Mouse (Mus musculus) limb, embryonic 11.5 days (tissue): Measurements from ENCODE around the gene Cuedc1. TPM values are rescaled to one million over a fixed set of nuclear protein-coding genes. Genes with fewer than 3 reads are reported as not detected.

Experiments used
- ATAC-seq: fragments of 200-750 bp; cut with Nextera tagmentation; 2 replicates; pipeline ENCODE4 v1.8.0; 2017; ENCODE audit warnings: low read depth; ENCODE audit not compliant: insufficient number of reproducible peaks, low FRiP score, low TSS enrichment
- DNase-seq: peaks from one replicate; pipeline ENCODE4 v3.0.0-alpha.2; 2015; ENCODE audit warnings: low spot score
- H3K27ac ChIP-seq: fragments of 300-500 bp; sonication (generic); replicated peaks from 2 replicates; pipeline ENCODE4 v1.5.1; 2014; ENCODE audit warnings: low read depth, mild to moderate bottlenecking, low read length
- H3K27me3 ChIP-seq: fragments of 300-500 bp; sonication (generic); 2 replicates; pipeline ENCODE4 v1.6.1; 2014; ENCODE audit warnings: mild to moderate bottlenecking, low read length, mixed read lengths; ENCODE audit not compliant: control insufficient read depth, insufficient read depth
- H3K36me3 ChIP-seq: fragments of 300-500 bp; sonication (generic); 2 replicates; pipeline ENCODE4 v1.6.1; 2014; ENCODE audit warnings: mild to moderate bottlenecking, low read length, moderate library complexity, mixed read lengths; ENCODE audit not compliant: control insufficient read depth, insufficient read depth
- H3K4me1 ChIP-seq: fragments of 300-500 bp; sonication (generic); 2 replicates; pipeline ENCODE4 v1.6.1; 2014; ENCODE audit warnings: low read length, mixed read lengths; ENCODE audit not compliant: control insufficient read depth, insufficient read depth
- H3K4me2 ChIP-seq: fragments of 300-500 bp; sonication (generic); 2 replicates; pipeline ENCODE4 v1.6.1; 2014; ENCODE audit warnings: low read depth, mild to moderate bottlenecking, moderate library complexity; ENCODE audit not compliant: severe bottlenecking
- H3K4me3 ChIP-seq: fragments of 300-500 bp; sonication (generic); 2 replicates; pipeline ENCODE4 v1.5.1; 2014; ENCODE audit warnings: low read depth, low read length
- H3K9ac ChIP-seq: fragments of 300-500 bp; sonication (generic); 2 replicates; pipeline ENCODE4 v1.6.1; 2014; ENCODE audit warnings: mild to moderate bottlenecking, low read length
- H3K9me3 ChIP-seq: fragments of 300-500 bp; sonication (generic); 2 replicates; pipeline ENCODE4 v1.6.1; 2016; ENCODE audit warnings: low read length; ENCODE audit not compliant: control insufficient read depth
- WGBS: fragments of 180-500 bp; shearing (Covaris S2); extraction: QIAGEN DNeasy Blood & Tissue Kit; methylation state at CpG from one replicate; pipeline ENCODE4 v1.1.7; 2014; 5-methylcytosine and 5-hydroxymethylcytosine counted together
- polyA plus RNA-seq: library from polyadenylated mRNA; unstranded; fragments of >200 nt; fragmentation: Nextera tagmentation; extraction: Ambion mirVana; gene quantifications from 2 replicates; pipeline ENCODE4 v1.2.1, GENCODE M21; 2014

Gene Cuedc1
- polyA plus RNA-seq, 1 experiment from 2014 or later, result 14.3 TPM

DNA sequence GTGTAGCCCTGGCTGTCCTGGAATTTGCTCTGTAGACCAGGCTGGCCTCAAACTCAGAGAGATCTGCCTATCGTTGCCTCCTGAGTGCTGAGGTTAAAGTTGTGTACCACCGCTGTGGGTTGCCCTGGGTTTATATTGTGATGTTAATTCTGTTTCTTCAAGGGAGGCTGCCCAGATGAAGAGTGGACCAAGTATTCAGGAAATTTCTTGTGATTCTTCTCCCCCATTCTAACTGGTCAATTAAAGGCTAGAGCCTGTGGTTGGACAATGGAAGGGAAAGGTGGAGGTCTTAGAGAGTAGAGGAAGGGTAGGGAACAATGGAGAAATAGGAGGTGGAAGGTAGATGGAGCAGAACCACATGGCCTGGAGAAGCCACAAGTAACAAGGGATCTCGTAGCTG lies 72.7 kb downstream of the Cuedc1 start:
- no peak overlapping the region for H3K27ac ChIP-seq
- H3K27me3 ChIP-seq, result no peaks in the 10 kb centered on the region
- DNase-seq (no peak), ATAC-seq (no peak)
- H3K4me2 ChIP-seq, result no peak overlapping the region
- H3K4me1 ChIP-seq, result peaks cover 35% of the 10 kb centered on the region
- H3K36me3 ChIP-seq, result no peaks in the 10 kb centered on the region
- H3K4me3 ChIP-seq, result no peak overlapping the region
- H3K9ac ChIP-seq, result no peak overlapping the region
- H3K9me3 ChIP-seq, result no peaks in the 10 kb centered on the region
- WGBS, result 78% methylated on average over 3 of the region's 3 CpGs

DNA sequence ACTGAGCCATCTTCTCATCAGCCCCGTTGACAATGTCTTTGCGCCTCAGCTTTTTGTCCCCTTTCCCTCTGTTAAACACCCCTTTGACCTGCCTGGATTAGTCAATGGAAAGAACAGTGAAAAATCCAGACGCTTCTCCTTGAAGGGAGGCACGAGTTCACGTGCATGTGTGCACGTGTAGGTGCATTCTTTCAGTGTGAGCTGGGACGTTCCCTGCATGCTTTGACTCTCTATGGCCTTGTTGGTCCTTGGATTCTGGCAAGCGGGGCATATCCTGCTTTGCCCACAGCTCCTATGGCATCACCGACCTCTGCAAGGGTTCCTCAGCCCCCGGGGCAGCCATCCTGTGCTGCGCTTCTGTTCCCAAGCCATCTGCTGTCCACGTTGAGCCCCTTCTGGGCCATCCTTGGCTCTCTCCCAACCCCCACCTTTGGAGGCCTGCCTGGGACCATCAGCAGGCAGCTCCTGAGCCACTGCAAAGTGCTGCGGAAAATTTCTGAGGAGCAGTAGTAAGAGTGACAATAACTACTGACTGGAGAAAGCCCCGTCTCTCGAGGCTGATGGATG lies 74.1 kb downstream of the Cuedc1 start:
- no peak overlapping the region; the same call in 1 of the 2 replicates for H3K27ac ChIP-seq
- ATAC-seq (no peak), DNase-seq (no peak)
- H3K4me2 ChIP-seq, result no peak overlapping the region
- H3K9me3 ChIP-seq, result no peaks in the 10 kb centered on the region
- no peak overlapping the region for H3K9ac ChIP-seq
- peaks cover 30% of the 10 kb centered on the region for H3K4me1 ChIP-seq
- H3K4me3 ChIP-seq, result no peak overlapping the region
- WGBS, result 70% methylated on average over 15 of the region's 15 CpGs
- no peaks in the 10 kb centered on the region for H3K36me3 ChIP-seq
- H3K27me3 ChIP-seq, result no peaks in the 10 kb centered on the region

DNA sequence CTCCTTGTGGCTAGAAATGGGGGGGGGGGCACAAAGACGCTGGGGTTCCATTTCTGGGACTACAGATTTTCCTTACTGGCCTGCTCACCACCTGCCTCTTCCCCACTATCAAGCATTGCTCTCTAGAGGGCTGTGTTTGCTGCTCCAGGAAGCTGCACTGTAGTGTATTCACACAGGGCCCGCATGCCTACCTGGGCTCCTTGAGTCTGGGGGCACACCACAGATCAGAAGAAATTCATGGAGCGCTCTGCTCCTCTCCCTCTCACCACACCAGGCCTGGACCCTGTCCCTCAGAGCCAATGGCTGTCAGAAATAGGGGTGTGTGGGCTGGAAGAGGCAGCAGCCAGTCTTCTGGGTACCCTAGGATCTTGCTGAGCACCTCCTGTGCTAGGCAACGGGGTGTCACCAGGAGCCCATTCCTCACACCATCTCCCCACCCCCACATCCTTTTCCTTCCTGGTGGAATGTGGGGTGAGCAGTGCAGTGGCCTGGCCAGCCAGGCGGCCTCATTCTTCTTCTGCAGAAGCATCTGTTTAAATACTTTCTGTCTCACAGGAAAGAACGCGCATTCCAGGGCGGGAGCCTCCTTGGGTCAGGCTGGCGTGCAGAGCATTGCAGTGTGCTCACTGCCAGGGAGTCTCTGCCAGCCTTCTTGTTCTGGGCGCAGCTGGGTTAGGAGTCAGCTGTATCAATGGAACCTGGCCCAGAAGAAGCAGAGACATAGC lies 74.9 kb downstream of the Cuedc1 start:
- peaks cover 30% of the 10 kb centered on the region for H3K4me1 ChIP-seq
- 23% methylated on average over 10 of the region's 10 CpGs for WGBS
- no peaks in the 10 kb centered on the region for H3K9me3 ChIP-seq
- no peaks in the 10 kb centered on the region for H3K36me3 ChIP-seq
- ATAC-seq (peak; percentile 60), DNase-seq (peak; percentile 72)
- H3K27ac ChIP-seq, result peak overlapping the region; percentile 37; the same call in 1 of the 2 replicates
- no peak overlapping the region for H3K4me3 ChIP-seq
- H3K27me3 ChIP-seq, result no peaks in the 10 kb centered on the region
- peak overlapping the region; percentile 15; the same call in 1 of the 2 replicates for H3K4me2 ChIP-seq
- H3K9ac ChIP-seq, result no peak overlapping the region

DNA sequence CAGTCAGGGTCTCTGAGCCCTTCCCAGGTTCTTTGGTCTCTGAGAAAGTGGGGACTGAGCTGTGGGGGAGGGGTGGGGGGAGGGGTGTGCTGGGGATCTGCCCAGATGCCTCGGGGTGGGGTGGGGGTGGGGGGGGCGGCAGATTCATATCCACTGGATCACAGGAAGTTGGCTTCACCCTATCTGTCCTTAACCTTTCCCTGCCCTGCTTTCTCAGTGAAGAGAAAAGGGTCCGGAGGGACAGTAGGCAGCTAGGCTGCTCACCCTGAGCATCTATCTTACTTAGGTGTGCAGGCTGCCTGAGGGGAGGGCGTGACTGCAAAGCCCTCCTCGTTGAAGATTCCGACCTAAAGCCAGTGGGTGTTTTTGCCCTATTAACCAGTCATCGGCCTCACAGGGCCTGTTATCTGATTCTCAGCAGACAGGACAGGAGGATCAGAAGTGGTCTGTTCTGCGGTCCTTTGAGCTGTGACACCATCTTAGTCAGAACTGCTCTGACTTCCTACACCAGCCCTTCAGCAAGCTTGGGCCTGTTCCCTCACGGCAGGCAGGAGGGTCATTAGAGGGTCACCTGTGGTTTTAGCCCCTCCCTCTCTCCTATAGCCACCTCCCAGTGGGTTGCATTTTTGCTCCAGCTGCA lies 75.6 kb downstream of the Cuedc1 start:
- H3K4me2 ChIP-seq, result peak overlapping the region; percentile 15; the same call in 1 of the 2 replicates

DNA sequence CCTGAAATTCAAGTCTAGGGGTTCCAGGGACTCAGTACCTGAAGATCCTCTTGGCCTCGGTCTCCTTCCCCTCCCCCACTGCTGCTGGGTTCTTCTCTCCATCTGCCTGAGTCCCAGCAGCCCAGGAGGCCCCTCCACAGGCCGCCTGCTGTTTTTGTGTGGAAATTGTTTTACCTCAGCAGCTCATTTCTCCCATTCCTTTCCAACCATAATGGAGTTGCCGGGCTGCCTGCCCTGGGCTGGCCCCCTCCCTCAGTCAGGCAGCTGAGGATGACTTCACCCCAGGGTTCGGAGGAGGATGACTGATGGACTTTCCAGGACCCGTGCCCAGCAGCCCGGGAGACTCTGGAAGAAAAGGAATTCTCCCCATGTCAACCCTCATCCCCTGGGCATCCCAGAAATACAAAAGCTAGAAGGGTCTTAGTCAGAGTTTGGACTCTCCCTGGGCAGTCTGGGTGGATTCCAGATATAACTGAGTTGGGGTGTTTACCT lies 82.7 kb downstream of the Cuedc1 start:
- H3K27me3 ChIP-seq, result no peaks in the 10 kb centered on the region
- no peaks in the 10 kb centered on the region for H3K9me3 ChIP-seq
- peak; percentile 33; the same call in 1 of the 2 replicates for ATAC-seq
- peak overlapping the region; percentile 83 for H3K27ac ChIP-seq
- DNase-seq, result no peak
- no peaks in the 10 kb centered on the region for H3K36me3 ChIP-seq
- 26% methylated on average over 6 of the region's 6 CpGs for WGBS
- H3K9ac ChIP-seq, result 0 out of 2 replicates have a peak overlapping the region, but pooled peaks have one; percentile 3
- no peak overlapping the region for H3K4me3 ChIP-seq
- peak overlapping the region; percentile 15 for H3K4me2 ChIP-seq
- peaks cover 30% of the 10 kb centered on the region for H3K4me1 ChIP-seq

More for the DNA sequence above, 75.6 kb downstream of the Cuedc1 start:
- H3K9ac ChIP-seq, result no peak overlapping the region
- no peaks in the 10 kb centered on the region for H3K27me3 ChIP-seq
- no peak overlapping the region for H3K4me3 ChIP-seq
- peaks cover 30% of the 10 kb centered on the region for H3K4me1 ChIP-seq
- ATAC-seq (no peak), DNase-seq (no peak)
- 7% methylated on average over 9 of the region's 9 CpGs for WGBS
- H3K9me3 ChIP-seq, result no peaks in the 10 kb centered on the region
- peak overlapping the region; percentile 37; the same call in 1 of the 2 replicates for H3K27ac ChIP-seq
- no peaks in the 10 kb centered on the region for H3K36me3 ChIP-seq

DNA sequence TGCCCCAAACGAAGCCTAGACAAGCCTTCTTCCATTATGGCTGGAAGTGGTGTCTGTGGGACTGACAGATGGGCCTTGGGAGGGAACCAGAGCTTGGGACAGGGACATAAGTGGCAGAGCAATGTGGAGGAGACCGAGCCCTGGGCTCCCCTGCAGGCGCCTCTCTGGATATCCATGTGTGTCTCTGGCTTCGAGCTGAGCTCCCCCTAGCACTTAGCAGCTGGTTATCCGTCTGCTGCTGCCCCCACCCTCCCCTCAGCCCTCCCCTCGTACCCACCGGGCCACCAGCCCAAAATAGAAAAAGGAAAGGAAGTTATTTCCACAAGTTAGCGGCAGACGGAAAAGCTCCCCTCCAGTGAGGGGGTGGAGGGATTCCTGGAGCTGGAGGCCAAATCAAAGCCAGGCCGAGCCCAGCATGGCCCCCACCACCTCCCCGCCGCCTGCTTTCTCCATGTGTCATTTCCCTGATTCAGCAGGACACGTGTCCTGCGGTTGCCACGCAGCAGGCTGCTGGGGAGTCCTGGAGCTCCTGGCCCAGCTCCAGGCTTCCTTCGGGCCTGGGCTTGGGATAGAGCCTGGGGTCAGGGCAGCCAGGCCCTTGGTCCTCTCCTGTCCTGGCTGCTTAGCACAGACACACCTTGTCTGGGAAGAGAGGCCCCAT lies 83.2 kb downstream of the Cuedc1 start:
- Histone ChIP-seq H3K4me3 (no peak overlapping the region), H3K4me1 (peaks cover 32% of the 10 kb centered on the region), H3K27ac (peak overlapping the region; percentile 83), H3K9me3 (no peaks in the 10 kb centered on the region), H3K27me3 (no peaks in the 10 kb centered on the region), H3K4me2 (peak overlapping the region; percentile 15), H3K9ac (no peak overlapping the region), H3K36me3 (no peaks in the 10 kb centered on the region)
- WGBS, result 4% methylated on average over 16 of the region's 16 CpGs
- ATAC-seq (peak; percentile 79), DNase-seq (peak; percentile 86)

DNA sequence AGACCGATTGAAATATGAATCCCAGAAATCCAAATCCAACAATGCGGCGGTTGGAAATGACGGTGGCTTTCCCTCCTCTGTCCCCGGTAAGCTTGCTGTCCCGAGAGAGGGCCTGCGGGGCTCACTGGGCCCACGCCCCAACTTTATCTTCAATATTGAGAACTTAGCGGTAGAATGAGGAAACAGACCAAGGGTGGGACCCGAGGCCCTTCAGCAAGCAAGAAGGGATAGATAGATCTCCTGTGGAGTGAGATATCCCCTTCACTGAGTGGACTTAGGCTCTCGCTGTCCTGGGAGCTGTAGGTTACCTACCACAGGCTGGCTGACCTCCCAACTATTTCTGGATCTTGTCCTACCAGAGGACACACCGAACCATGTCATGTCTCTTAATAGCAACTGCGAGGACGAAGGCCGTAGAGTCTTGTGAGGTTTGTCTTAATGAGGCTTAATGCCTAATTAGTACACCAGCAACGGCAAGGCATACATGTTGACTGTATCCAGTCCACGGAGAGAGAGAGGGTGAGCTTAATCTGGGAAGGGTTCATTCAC lies 86.8 kb downstream of the Cuedc1 start:
- H3K9me3 ChIP-seq, result no peaks in the 10 kb centered on the region
- H3K4me2 ChIP-seq, result no peak overlapping the region
- no peaks in the 10 kb centered on the region for H3K36me3 ChIP-seq
- H3K9ac ChIP-seq, result no peak overlapping the region
- no peak overlapping the region for H3K4me3 ChIP-seq
- whole genome bisulfite sequencing, result 87% methylated on average over 17 of the region's 17 CpGs
- no peak overlapping the region for H3K27ac ChIP-seq
- H3K27me3 ChIP-seq, result no peaks in the 10 kb centered on the region
- no peak for ATAC-seq
- no peak for DNase-seq
- peaks cover 48% of the 10 kb centered on the region for H3K4me1 ChIP-seq
